8 mouse cellular contexts compared by ENCODE assay signal in the genomic region with DNA sequence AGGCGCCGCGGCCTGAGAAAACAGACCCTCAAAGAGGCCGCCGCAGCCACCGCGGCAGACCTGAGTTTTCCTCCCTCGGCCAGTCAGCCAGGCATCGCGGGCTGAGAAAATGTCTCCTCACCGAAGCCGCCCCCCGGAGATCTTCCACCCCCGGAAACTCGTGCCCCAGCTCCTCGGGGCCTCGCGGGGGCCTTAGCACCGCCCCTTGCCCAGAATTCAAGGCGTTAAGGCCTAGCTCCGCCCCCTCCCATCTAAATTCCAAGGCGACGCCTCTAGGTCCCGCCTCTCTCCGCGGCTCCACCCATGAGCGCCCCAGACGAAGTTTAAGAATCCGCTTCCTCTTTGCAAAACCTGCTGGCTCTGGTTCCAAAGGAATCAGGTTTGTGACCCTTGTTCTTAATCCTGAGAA. TPM values are rescaled to one million over a fixed set of nuclear protein-coding genes. Genes with fewer than 3 reads are reported as not detected.
DNase-seq lines count a peak whose midpoint lies in the region; ATAC-seq and TF ChIP-seq lines count a peak whose summit lies in the region.

TSS of gene Zrsr2 (minus strand) at position 195 of the 409 bp plus-strand sequence.

- 11% methylated on average over 28 of the region's 29 CpGs for WGBS in heart, embryonic 12.5 days
- 36% methylated on average over 29 of the region's 29 CpGs for WGBS in kidney, postnatal 0 days
- WGBS in liver, embryonic 13.5 days (ENCODE audit: insufficient replicate concordance): 7% methylated on average over 29 of the region's 29 CpGs
- 12% methylated on average over 29 of the region's 29 CpGs for WGBS in stomach, embryonic 16.5 days

- peaks cover 14% of the 10 kb centered on the region for H3K36me3 ChIP-seq in heart, embryonic 12.5 days
- peaks cover 5% of the 10 kb centered on the region; the same call in 1 of the 2 replicates for H3K36me3 ChIP-seq in kidney, postnatal 0 days (ENCODE audit: insufficient read depth, low read length)
- peaks cover 20% of the 10 kb centered on the region for H3K36me3 ChIP-seq in liver, embryonic 13.5 days
- H3K36me3 ChIP-seq in stomach, embryonic 16.5 days (ENCODE audit: control insufficient read depth, insufficient read depth, low read length): 0 out of 2 replicates have a peak, but pooled peaks cover under 1% of the 10 kb centered on the region

- no peak for TF ChIP-seq CTCF in kidney, postnatal 0 days (IDR thresholded peaks at IDR 0.05; ENCODE audit: low read depth)

- peak within 1 kb of the TSS; percentile 73 for H3K4me2 ChIP-seq in heart, embryonic 12.5 days
- H3K4me2 ChIP-seq in kidney, postnatal 0 days (ENCODE audit: low read length): peak within 1 kb of the TSS; percentile 56
- peak within 1 kb of the TSS; percentile 72 for H3K4me2 ChIP-seq in liver, embryonic 13.5 days
- peak within 1 kb of the TSS; percentile 59 for H3K4me2 ChIP-seq in stomach, embryonic 16.5 days (ENCODE audit: low read depth, low read length)

- peak within 1 kb of the TSS; percentile 85 for H3K9ac ChIP-seq in heart, embryonic 12.5 days
- peak within 1 kb of the TSS; percentile 82 for H3K9ac ChIP-seq in kidney, postnatal 0 days (ENCODE audit: low read depth, low read length)
- peak within 1 kb of the TSS; percentile 83 for H3K9ac ChIP-seq in liver, embryonic 13.5 days
- peak within 1 kb of the TSS; percentile 86 for H3K9ac ChIP-seq in stomach, embryonic 16.5 days (ENCODE audit: low read length)

- no peaks in the 10 kb centered on the region for H3K9me3 ChIP-seq in heart, embryonic 12.5 days (replicated peaks)
- no peaks in the 10 kb centered on the region for H3K9me3 ChIP-seq in kidney, postnatal 0 days (replicated peaks; ENCODE audit: low read length)
- H3K9me3 ChIP-seq in liver, embryonic 13.5 days (replicated peaks): no peaks in the 10 kb centered on the region
- H3K9me3 ChIP-seq in stomach, embryonic 16.5 days (replicated peaks; ENCODE audit: control insufficient read depth, low read length): no peaks in the 10 kb centered on the region

- H3K4me1 ChIP-seq in heart, embryonic 12.5 days (replicated peaks): 0 out of 2 replicates have a peak, but pooled peaks cover 2% of the 10 kb centered on the region
- H3K4me1 ChIP-seq in kidney, postnatal 0 days (replicated peaks; ENCODE audit: insufficient read depth, low read length): no peaks in the 10 kb centered on the region
- peaks cover 13% of the 10 kb centered on the region for H3K4me1 ChIP-seq in liver, embryonic 13.5 days (replicated peaks)
- peaks cover 2% of the 10 kb centered on the region; the same call in 1 of the 2 replicates for H3K4me1 ChIP-seq in stomach, embryonic 16.5 days (ENCODE audit: control insufficient read depth, insufficient read depth, low read length)

- peak within 1 kb of the TSS; percentile 82 for H3K4me3 ChIP-seq in heart, embryonic 12.5 days
- peak within 1 kb of the TSS; percentile 66 for H3K4me3 ChIP-seq in kidney, postnatal 0 days (replicated peaks; ENCODE audit: low read depth, low read length)
- H3K4me3 ChIP-seq in liver, embryonic 13.5 days (replicated peaks): peak within 1 kb of the TSS; percentile 77
- H3K4me3 ChIP-seq in stomach, embryonic 16.5 days (replicated peaks; ENCODE audit: low read length): peak within 1 kb of the TSS; percentile 72

- DNase-seq in CD4-positive, CD25-positive, alpha-beta regulatory T cell, adult 2 months (ENCODE audit: low read depth, low spot score): peak; percentile 95
- DNase-seq in brain, embryonic 18.5 days (ENCODE audit: low read depth, low spot score): peak; percentile 64
- peak; percentile 96 for DNase-seq in kidney, postnatal 0 days (ENCODE audit: low spot score)
- DNase-seq in liver, embryonic 13.5 days: peak; percentile 85
- DNase-seq in neural tube, embryonic 10.5 days (ENCODE audit: extremely low spot score, low spot score): peak; percentile 70

- peak within 1 kb of the TSS; percentile 98 for H3K27ac ChIP-seq in heart, embryonic 12.5 days (ENCODE audit: poor library complexity, severe bottlenecking)
- peak within 1 kb of the TSS; percentile 98 for H3K27ac ChIP-seq in kidney, postnatal 0 days
- H3K27ac ChIP-seq in liver, embryonic 13.5 days: peak within 1 kb of the TSS; percentile 96
- H3K27ac ChIP-seq in stomach, embryonic 16.5 days (ENCODE audit: low read length): peak within 1 kb of the TSS; percentile 99

- no peaks in the 10 kb centered on the region for H3K27me3 ChIP-seq in heart, embryonic 12.5 days (replicated peaks)
- no peaks in the 10 kb centered on the region for H3K27me3 ChIP-seq in kidney, postnatal 0 days (ENCODE audit: insufficient read depth, low read length)
- H3K27me3 ChIP-seq in liver, embryonic 13.5 days: no peaks in the 10 kb centered on the region; the same call in 1 of the 2 replicates
- no peaks in the 10 kb centered on the region; the same call in 1 of the 2 replicates for H3K27me3 ChIP-seq in stomach, embryonic 16.5 days (ENCODE audit: control insufficient read depth, insufficient read depth, low read length)

- peak; percentile 91 for ATAC-seq in erythroid progenitor cell, adult 5-6 weeks (replicated peaks; ENCODE audit: low FRiP score, poor library complexity, severe bottlenecking)
- peak; percentile 97 for ATAC-seq in heart, embryonic 12.5 days (ENCODE audit: insufficient number of reproducible peaks, low FRiP score)
- ATAC-seq in kidney, postnatal 0 days (replicated peaks; ENCODE audit: low FRiP score, low read depth): peak; percentile 95
- peak; percentile 86 for ATAC-seq in liver, embryonic 13.5 days (ENCODE audit: low read depth)
- peak; percentile 97 for ATAC-seq in stomach, embryonic 16.5 days (ENCODE audit: insufficient read depth, low FRiP score)

RNA-seq across cellular contexts. Expression of gene Zrsr2, which starts in this region (rescaled TPM):
- total RNA-seq in erythroid progenitor cell, adult 5-6 weeks (2015; ENCODE audit: low replicate concordance): 26.4 and 50.5 TPM in 2 replicates
- total RNA-seq in erythroid progenitor cell, adult 5-6 weeks (2017; ENCODE audit: low replicate concordance): 40.2 and 51.1 TPM in 2 replicates
- 46.9 and 52.8 TPM in 2 replicates for polyA plus RNA-seq in heart, embryonic 12.5 days (2016; fragmentation: Nextera tagmentation; extraction: Ambion mirVana)
- polyA plus RNA-seq in kidney, postnatal 0 days (2015; fragmentation: Nextera tagmentation; extraction: Ambion mirVana): 62.2 and 62.4 TPM in 2 replicates
- polyA plus RNA-seq in liver, embryonic 13.5 days (2015; fragmentation: Nextera tagmentation; extraction: Ambion mirVana): 18.9 and 23.1 TPM in 2 replicates
- 42.8 and 49.3 TPM in 2 replicates for polyA plus RNA-seq in stomach, embryonic 16.5 days (2015; fragmentation: Nextera tagmentation; extraction: Ambion mirVana)

Comparison
In these comparisons a context has a peak if more than half of its experiments do, and no peak if none do; other contexts are left out.
1. Peak in every context shown above with its lines: DNase-seq, ATAC-seq, H3K4me3 ChIP-seq and H3K27ac ChIP-seq.